Mouse (Mus musculus) midbrain, embryonic 15.5 days (tissue): ENCODE measurements at regions not wholly inside any gene's neighbourhood (a gene's known extent, or its start where the extent isn't known, plus 50 kb on each side); places are given as distances from the start of the nearest gene placed in this dataset.
"Not testable (repeated sequence)": the region's sequence is repeated elsewhere in the genome, so short reads cannot be mapped to it uniquely, and the experiment has no call there.

Experiments
- ATAC-seq: fragments of 200-750 bp; cut with Nextera tagmentation; replicated peaks from 2 replicates; pipeline ENCODE4 v1.8.0; 2017; ENCODE audit warnings: moderate TSS enrichment
- H3K27ac ChIP-seq: fragments of 300-500 bp; sonication (generic); 2 replicates; pipeline ENCODE4 v1.5.1; 2015; ENCODE audit warnings: mild to moderate bottlenecking, inconsistent platforms
- H3K27me3 ChIP-seq: fragments of 300-500 bp; sonication (generic); replicated peaks from 2 replicates; pipeline ENCODE4 v1.6.1; 2015; ENCODE audit warnings: inconsistent platforms
- H3K36me3 ChIP-seq: fragments of 300-500 bp; sonication (generic); replicated peaks from 2 replicates; pipeline ENCODE4 v1.6.1; 2015; ENCODE audit warnings: inconsistent platforms
- H3K4me1 ChIP-seq: fragments of 300-500 bp; sonication (generic); 2 replicates; pipeline ENCODE4 v1.6.1; 2015; ENCODE audit warnings: inconsistent platforms
- H3K4me2 ChIP-seq: fragments of 300-500 bp; sonication (generic); 2 replicates; pipeline ENCODE4 v1.6.1; 2015; ENCODE audit warnings: inconsistent platforms, mild to moderate bottlenecking, moderate library complexity
- H3K4me3 ChIP-seq: fragments of 300-500 bp; sonication (generic); 2 replicates; pipeline ENCODE4 v1.5.1; 2015; ENCODE audit warnings: mild to moderate bottlenecking, inconsistent platforms
- H3K9ac ChIP-seq: fragments of 300-500 bp; sonication (generic); 2 replicates; pipeline ENCODE4 v1.6.1; 2015; ENCODE audit warnings: mild to moderate bottlenecking, inconsistent platforms
- H3K9me3 ChIP-seq: fragments of 300-500 bp; sonication (generic); 2 replicates; pipeline ENCODE4 v1.6.1; 2016; ENCODE audit warnings: inconsistent platforms
- WGBS: fragments of 180-500 bp; shearing (Covaris S2); methylation state at CpG from one replicate; pipeline ENCODE4 v1.1.7; 2015; ENCODE audit warnings: mixed read lengths; 5-methylcytosine and 5-hydroxymethylcytosine counted together

DNA sequence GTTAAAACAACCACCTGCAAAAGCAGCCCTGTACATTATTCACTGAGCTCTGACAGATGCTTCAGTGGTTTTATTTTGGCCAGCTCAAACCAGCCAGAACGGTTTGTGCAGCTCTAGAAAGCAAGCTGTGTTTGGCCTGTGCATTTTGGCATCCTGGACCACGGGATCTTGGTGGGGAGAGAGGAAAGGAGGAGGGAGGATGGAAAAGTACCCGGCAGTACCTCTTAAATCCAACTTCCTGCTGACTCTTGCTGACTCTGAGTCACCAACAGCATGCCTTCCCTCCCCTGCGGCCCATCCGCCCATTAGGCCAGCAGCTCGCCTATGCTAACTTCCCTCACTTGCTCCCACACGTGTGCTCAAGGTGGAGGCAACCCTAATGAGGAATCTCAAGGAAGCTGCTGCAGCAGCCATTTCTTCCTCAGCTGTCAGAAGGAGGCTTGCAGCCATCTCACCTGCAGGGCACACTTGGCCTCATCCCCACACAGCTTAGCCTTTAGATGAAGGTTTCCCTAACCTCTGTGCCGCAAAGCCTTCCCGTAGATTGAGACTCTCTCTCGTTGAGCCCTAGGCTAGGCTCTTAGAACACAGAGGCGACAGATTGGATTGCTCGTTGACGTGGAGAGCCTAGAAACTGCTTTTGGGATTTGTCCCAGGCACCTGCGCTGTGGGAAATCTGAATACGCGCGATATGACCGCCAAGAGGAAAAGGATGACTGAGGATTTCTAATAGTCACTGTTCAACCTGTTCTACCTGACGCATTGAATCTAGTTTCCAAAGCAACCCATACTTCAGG, 495.2 kb upstream of the Kif18a start:
- WGBS = 86% methylated on average over 19 of the region's 19 CpGs
- no peak overlapping the region for H3K27ac ChIP-seq
- no peak overlapping the region for H3K9ac ChIP-seq
- H3K4me2 ChIP-seq = no peak overlapping the region
- no peak overlapping the region for H3K4me3 ChIP-seq
- no peak for ATAC-seq
- H3K9me3 ChIP-seq = no peaks in the 10 kb centered on the region
- no peaks in the 10 kb centered on the region for H3K27me3 ChIP-seq
- H3K4me1 ChIP-seq = no peaks in the 10 kb centered on the region
- H3K36me3 ChIP-seq = no peaks in the 10 kb centered on the region

DNA sequence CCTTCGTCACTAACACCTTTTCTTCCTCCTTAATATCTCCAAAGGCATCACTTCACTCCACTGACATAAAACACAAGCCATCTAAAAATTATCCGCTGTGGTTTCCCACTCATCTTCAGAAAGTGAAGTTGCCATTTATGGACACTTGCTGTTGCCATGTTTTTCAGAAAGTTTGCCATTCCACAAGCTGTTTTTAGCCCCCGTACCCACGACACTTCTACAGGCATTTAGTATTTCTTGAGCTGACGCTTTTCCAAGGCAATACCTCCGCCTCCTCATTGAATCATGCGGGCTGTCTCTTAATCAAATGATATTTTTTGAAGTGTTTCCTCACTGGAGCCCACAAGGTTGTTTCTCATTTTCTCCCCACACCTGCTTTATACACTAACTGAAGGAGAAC, 491.4 kb upstream of the Kif18a start:
- H3K9me3 ChIP-seq = no peaks in the 10 kb centered on the region
- H3K4me3 ChIP-seq = no peak overlapping the region
- H3K27ac ChIP-seq = no peak overlapping the region
- H3K27me3 ChIP-seq = no peaks in the 10 kb centered on the region
- WGBS = 90% methylated on average over 7 of the region's 7 CpGs
- H3K4me2 ChIP-seq = no peak overlapping the region
- no peak for ATAC-seq
- H3K36me3 ChIP-seq = no peaks in the 10 kb centered on the region
- no peaks in the 10 kb centered on the region for H3K4me1 ChIP-seq
- H3K9ac ChIP-seq = no peak overlapping the region

DNA sequence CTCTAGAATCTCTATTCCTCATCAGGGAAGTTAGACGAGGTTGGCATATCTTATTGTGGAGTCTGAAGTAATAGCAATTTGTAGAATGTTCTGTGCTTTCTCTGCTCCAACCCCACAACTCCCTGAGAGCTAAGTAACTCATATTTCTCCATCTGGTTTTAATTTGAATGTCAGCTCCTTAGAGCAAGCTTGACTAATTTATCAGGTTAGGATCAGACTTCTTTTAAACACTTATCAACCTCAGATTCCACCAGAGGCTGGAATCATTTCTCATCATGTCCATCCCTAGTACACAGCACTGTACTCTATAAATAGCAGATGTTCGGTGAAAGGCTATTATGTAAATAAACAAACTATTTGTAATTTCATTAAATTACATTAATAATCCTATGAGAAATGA, 485.4 kb upstream of the Kif18a start:
- Histone ChIP-seq H3K36me3 (no peaks in the 10 kb centered on the region), H3K4me1 (no peaks in the 10 kb centered on the region), H3K9me3 (no peaks in the 10 kb centered on the region), H3K27ac (no peak overlapping the region), H3K27me3 (no peaks in the 10 kb centered on the region), H3K4me2 (no peak overlapping the region), H3K4me3 (no peak overlapping the region), H3K9ac (no peak overlapping the region)
- no peak for ATAC-seq
- 84% methylated on average over 2 of the region's 2 CpGs for WGBS

DNA sequence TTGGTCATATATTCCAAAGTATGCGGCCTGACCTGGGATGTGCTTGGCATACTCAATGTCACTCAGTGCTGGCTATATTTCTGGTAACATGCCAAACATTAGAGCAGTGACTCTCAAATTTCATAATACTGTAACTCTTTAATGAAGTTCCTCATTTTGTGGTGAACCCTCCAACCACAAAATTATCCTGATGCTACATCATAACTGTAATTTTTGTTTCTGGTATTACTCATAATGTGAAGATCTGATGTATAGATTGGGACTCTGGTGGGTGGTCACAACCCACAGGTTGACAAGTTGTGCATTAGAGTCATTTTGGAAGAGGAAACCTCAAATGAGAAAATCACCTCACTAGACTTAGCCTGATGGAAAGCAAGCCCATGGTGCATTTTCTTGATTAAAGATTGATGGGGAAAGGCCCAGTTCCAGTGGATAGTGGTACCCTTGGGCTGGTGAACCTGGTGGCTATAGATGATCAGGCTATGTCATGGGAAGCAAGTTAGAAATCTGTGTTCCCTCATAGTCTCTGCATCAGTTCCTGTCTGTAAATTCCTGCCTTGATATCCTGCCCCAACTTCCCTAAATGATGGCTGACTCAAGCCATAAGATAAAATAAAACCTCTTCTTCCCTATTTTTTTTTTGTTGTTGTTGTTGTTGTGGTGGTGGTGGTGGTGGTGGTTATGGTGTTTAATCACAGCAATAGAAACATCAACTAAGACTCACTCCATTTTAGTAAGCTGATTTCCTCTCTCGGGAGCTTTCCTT, 483.5 kb upstream of the Kif18a start:
- 92% methylated on average over 2 of the region's 2 CpGs for WGBS
- Histone ChIP-seq H3K27ac (no peak overlapping the region), H3K9me3 (no peaks in the 10 kb centered on the region), H3K4me2 (no peak overlapping the region), H3K27me3 (no peaks in the 10 kb centered on the region), H3K4me3 (no peak overlapping the region), H3K36me3 (no peaks in the 10 kb centered on the region), H3K4me1 (no peaks in the 10 kb centered on the region), H3K9ac (no peak overlapping the region)
- no peak for ATAC-seq

DNA sequence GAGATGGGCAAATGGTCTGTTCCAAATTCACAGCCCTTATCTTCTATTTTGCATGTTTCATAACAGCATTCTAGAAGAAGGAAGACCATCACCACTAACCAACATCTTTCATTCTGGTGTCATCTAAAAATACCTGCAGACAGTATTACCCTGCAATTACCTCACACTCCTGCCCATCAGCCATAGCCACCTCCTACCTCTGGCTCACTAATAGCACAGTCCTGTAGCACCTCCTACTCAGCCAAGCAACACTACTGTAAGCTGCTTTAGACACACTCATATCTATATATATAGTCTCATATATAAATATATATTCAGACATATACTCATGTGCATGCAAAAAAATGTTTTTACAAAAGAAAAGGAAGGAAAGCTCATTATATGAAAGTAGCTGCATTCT, 468.2 kb upstream of the Kif18a start:
- no peak for ATAC-seq
- Histone ChIP-seq H3K27me3 (no peaks in the 10 kb centered on the region), H3K4me1 (no peaks in the 10 kb centered on the region), H3K4me3 (no peak overlapping the region), H3K4me2 (no peak overlapping the region), H3K27ac (no peak overlapping the region), H3K36me3 (no peaks in the 10 kb centered on the region), H3K9ac (no peak overlapping the region), H3K9me3 (no peaks in the 10 kb centered on the region)

DNA sequence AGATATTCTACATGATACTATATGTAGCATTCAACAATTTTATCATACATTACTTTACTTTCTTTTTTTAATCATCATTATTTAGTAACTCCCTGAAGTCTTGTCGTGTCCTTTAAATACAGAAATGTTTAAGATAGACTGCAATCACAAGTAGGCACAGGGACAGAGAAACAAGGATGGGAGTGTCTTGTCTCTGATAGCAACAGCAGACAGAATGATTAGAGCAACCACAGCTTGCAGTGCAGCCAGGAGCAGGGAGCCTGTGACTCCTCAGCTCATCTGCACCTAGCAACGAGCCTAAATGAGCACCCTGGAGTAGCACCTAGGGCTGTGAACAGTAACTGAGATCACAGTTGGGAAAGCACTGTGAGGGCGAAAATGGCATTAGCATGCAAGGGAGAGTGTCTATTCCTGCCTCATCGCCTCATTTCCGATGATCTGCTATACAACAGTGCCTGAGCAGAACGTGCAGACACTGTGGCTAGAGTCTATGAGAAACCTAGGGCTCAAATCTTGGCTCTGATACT, 467.4 kb upstream of the Kif18a start:
- H3K36me3 ChIP-seq = no peaks in the 10 kb centered on the region
- WGBS = 66% methylated on average over 6 of the region's 6 CpGs
- H3K9ac ChIP-seq = no peak overlapping the region
- H3K9me3 ChIP-seq = no peaks in the 10 kb centered on the region
- ATAC-seq = no peak; the same call in 1 of the 2 replicates
- no peak overlapping the region for H3K4me3 ChIP-seq
- no peaks in the 10 kb centered on the region for H3K4me1 ChIP-seq
- H3K4me2 ChIP-seq = no peak overlapping the region
- no peaks in the 10 kb centered on the region for H3K27me3 ChIP-seq
- H3K27ac ChIP-seq = no peak overlapping the region

DNA sequence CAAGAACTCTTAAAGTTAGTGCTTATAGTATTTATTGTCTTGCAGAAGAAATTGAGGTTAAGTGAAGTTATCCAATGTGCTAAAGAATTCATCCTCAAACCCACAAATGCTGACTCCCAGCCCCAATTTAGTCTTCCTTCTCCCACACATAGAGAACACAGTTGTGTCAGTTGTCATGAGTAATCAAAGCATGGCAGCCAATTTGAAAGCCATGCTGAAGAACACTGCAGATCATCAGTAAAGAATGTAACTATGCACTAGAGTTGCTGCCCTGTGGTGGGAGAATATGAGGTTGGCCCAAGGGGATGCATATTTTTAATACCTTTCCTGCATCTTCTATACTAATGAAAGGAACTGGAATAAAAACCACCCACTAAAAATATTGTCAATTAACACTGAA, 464.0 kb upstream of the Kif18a start:
- Histone ChIP-seq H3K27me3 (no peaks in the 10 kb centered on the region), H3K9me3 (no peaks in the 10 kb centered on the region), H3K4me3 (no peak overlapping the region), H3K36me3 (no peaks in the 10 kb centered on the region), H3K9ac (no peak overlapping the region), H3K4me2 (no peak overlapping the region), H3K4me1 (no peaks in the 10 kb centered on the region), H3K27ac (no peak overlapping the region)
- ATAC-seq = no peak

DNA sequence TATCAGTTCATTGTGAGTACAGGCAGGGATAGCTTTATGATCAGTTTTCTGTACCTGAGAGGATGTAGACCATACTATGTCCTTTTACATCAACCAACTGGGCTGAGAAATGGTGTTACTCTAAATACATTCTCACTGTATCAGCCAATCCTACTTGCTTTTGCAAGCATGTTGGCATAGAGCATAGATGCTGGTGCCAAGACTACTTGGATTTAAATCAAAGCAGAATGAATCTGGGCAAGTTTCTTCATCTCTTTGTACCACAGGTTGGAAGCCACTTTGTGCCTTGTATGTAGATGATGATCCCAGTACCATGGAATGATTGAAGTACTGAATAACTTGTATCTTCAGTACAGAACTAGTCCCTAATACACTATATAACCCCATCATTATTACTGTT, 456.5 kb upstream of the Kif18a start:
- Histone ChIP-seq H3K36me3 (no peaks in the 10 kb centered on the region), H3K9ac (no peak overlapping the region), H3K27ac (no peak overlapping the region), H3K27me3 (no peaks in the 10 kb centered on the region), H3K4me3 (no peak overlapping the region), H3K4me1 (peaks cover 15% of the 10 kb centered on the region), H3K4me2 (no peak overlapping the region), H3K9me3 (no peaks in the 10 kb centered on the region)
- no peak for ATAC-seq

DNA sequence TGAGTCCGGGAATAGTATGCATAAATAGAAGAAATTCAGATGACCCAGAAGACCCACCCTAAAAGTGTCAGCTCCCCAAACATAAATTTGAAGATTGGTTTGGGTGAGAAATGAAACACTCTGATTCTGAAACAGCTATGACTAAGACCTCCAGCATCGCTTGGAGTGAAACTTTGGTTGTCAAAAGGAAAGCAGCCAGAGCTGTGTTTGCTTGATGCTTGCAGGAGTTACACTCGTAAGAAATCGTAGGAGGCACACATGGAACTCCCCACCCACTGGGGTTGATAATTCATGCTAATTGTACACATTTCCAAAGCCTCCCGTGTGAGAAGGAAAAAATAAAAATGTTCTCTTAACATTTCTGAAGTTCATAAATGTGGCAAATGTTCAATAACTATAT, 454.6 kb upstream of the Kif18a start:
- H3K36me3 ChIP-seq = no peaks in the 10 kb centered on the region
- no peak overlapping the region for H3K27ac ChIP-seq
- no peaks in the 10 kb centered on the region for H3K9me3 ChIP-seq
- no peak overlapping the region for H3K9ac ChIP-seq
- H3K27me3 ChIP-seq = no peaks in the 10 kb centered on the region
- no peak for ATAC-seq
- H3K4me3 ChIP-seq = no peak overlapping the region
- WGBS = 67% methylated on average over 5 of the region's 5 CpGs
- H3K4me2 ChIP-seq = no peak overlapping the region
- peaks cover 15% of the 10 kb centered on the region for H3K4me1 ChIP-seq

DNA sequence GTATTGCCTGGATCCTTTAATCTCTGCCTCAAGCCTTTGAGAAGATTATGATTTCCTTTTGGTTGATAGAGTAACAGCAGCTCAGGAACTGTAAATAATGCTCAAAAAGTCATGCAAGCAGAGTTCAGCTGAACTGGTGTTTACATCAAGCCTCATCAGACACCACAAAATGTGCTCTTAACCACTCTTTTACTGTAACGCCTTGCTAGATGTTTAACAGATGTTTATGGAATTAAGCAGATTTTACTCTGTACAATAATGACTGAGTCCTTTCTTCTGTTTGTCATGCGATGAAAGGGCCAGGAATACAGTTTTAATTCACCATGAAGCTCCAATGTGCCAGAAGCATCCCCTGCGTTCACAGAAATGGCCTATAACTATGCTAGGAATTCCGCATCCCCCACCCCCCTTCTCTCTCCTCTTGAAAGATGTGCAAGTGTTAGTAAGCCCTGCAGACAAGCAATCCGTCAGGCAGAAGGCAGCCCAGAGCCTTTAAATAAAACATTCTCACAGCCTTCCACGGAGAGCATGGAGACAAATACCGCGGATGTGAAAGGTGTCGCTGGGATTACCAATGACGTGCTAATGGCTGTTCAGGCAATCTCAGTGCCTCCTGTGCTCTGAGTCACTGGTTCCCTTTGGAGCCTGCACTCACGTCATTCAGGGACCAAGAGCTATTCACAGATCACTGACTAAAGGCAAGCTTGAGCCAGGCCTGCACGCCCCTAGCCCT, 453.3 kb upstream of the Kif18a start:
- 3% methylated on average over 12 of the region's 12 CpGs for WGBS
- no peak overlapping the region for H3K9ac ChIP-seq
- no peaks in the 10 kb centered on the region for H3K27me3 ChIP-seq
- H3K4me2 ChIP-seq = peak overlapping the region; percentile 37
- peaks cover 15% of the 10 kb centered on the region for H3K4me1 ChIP-seq
- no peak overlapping the region for H3K4me3 ChIP-seq
- H3K9me3 ChIP-seq = no peaks in the 10 kb centered on the region
- H3K36me3 ChIP-seq = no peaks in the 10 kb centered on the region
- peak; percentile 95 for ATAC-seq
- H3K27ac ChIP-seq = peak overlapping the region; percentile 53; the same call in 1 of the 2 replicates

DNA sequence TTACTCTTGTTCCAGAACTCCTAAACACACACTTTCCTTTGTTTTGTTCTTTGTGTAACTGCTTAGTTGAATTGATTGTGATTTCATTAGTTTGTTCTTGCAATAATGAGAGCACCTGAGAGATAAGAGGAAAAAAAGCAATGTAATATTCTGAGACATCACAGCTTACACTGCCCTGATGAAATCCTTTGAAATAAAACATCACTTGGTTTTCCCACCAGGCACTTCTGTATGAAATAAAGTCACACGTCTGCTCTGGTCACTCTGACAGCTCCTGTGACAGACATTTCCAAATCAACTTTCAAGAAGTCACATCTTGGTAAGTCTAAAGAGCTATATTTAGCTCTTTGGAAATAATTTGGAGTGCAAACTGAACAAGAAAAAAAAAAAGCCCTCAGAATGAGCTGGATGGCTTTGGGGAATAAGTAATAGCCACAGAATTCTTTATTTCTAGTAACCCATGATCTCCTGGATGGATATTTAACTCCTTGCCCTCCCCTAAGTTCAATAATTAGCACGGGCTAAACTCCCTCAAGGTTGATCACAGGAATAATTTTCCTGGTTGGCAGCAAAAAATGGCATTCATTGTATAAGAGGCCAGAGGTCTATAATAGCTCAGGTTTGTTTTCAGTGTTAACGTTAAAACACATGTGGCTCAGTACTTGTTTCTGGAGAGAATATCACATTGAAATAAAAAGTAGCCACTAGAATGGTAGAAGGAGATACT, 452.4 kb upstream of the Kif18a start:
- Histone ChIP-seq H3K27me3 (no peaks in the 10 kb centered on the region), H3K9me3 (no peaks in the 10 kb centered on the region), H3K36me3 (no peaks in the 10 kb centered on the region), H3K4me2 (peak overlapping the region; percentile 37), H3K9ac (no peak overlapping the region), H3K4me3 (no peak overlapping the region), H3K4me1 (peaks cover 15% of the 10 kb centered on the region), H3K27ac (peak overlapping the region; percentile 53; the same call in 1 of the 2 replicates)
- 31% methylated on average over 3 of the region's 3 CpGs for WGBS
- ATAC-seq = peak; percentile 62

DNA sequence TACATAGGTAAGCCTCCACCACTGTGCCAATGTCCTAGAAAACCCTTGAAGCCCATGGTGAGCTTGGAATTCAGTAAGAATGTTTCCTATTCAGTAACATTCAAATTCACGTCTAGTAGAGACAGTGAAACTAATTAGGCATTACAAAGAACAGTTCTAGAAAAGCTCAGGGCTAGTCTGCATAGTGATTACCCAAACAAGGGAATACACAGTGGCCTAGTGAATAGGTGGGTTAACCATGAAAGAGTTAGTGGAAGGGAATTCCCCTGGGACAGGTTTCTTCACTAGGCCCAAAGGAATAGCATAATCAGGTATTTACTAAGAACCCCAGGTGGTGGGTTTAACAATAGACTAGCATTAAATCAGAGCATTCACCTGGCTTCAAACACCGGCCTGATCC, 436.7 kb upstream of the Kif18a start:
- H3K27ac ChIP-seq, H3K27me3 ChIP-seq, H3K4me1 ChIP-seq, H3K4me3 ChIP-seq, H3K4me2 ChIP-seq, ATAC-seq, H3K9me3 ChIP-seq, H3K9ac ChIP-seq, H3K36me3 ChIP-seq: not testable (repeated sequence)
- WGBS = 58% methylated on average over 2 of the region's 2 CpGs
